Mouse (Mus musculus): Measurements from ENCODE around the gene Ube2d3.
"Not testable (repeated sequence)": the region's sequence is repeated elsewhere in the genome, so short reads cannot be mapped to it uniquely, and the experiment has no call there.

The Ube2d3 gene

DNA sequence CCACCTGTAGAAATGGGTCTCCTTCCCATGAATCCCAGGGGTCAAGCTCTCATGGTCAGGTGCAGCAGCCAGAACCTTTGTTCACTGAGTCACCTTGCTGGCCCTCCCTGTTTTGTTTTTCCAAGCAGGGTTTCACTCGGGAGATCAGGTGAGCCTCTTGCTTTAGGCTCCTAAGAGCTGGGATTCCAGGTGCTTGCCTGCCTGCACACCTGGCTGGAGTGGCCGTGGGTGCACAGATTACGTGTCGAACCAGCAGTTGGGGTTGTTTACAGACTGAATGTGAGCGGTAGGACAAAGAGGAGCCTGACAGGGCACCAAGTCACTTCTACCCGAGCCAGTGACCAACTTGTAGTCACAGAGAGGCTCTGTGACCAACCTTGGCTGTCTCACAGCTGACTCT, 53.2 kb downstream of the Ube2d3 start:
- DNase-seq (ENCODE audit: low read depth, low spot score) = no peak

DNA sequence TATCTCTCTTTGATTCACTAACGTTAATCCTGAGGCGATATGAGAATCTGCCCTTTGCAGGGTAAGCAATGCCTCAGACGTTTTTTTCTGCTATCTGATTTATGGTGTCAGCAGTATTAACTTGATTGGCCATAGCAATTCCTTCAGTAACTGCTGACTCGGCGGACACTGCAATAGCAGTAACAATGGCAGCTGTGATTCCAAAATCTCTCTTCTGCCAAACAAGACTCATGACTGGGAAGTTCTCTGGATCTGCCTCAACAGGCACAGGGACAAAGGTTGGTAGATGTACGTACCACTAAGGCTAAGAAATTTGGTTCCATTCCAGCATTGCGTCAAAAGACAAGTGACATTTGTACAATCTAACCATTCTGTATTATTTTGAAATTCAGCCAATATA, 55.4 kb downstream of the Ube2d3 start:
- not testable (repeated sequence) for DNase-seq (ENCODE audit: low read depth, low spot score)

DNA sequence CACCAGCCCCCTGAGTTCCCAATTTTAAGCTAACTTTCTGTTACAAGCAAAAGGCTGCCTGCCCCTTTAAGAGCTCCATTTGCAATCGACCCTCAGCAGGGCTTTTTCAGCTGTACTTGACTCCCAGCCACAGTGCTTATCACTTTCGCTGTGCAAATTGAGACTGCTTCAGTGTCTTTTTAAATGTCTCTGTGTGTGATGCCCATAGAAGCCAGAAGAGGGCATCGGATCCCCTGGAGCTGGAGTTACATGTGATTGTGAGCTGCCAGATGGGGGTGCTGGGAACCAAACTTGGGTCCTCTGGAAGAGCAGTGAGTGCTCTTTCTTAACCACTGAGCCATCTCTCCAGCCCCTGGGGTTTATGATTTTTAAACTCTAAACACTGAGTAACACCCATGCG, 60.0 kb downstream of the Ube2d3 start:
- not testable (repeated sequence) for DNase-seq (ENCODE audit: low read depth, low spot score)

- no peak for DNase-seq (ENCODE audit: low read depth, low spot score)
Measured at GRCm38 (mm10) chr3:135498891-135499290, 60.9 kb downstream of the Ube2d3 start.

GRCm38 (mm10) chr3:135503160-135503559, 65.2 kb downstream of the Ube2d3 start:
- no peak for DNase-seq (ENCODE audit: low read depth, low spot score)

DNA sequence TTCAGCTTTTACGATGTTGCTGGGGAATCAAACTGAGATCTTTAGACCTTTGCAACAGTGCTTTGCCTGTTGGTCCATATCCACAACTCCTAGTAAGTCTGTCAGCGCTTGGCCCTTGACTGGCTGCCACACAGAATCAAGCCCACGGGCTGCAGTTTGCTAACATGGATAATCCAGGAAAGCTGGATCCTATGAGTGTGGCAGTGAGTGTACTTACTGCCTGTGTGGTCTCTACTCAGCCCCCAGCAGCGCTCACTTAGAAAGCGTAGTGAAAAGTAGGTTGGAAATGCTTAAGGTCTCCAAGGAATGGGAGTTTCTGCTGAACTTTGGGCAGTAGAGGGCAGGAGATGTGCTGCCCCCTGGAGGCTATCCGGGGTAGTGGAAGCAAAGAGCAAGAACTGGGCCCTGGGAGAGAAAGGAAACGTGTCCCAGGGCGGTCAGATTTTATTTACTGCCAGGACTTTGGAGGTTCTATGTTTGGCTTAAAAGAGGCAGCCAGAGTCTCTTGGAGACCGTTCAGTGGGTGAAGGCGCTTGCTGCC, 67.5 kb downstream of the Ube2d3 start:
- DNase-seq (ENCODE audit: low read depth, low spot score) = no peak

GRCm38 (mm10) chr3:135505916-135506482, 68.0 kb downstream of the Ube2d3 start:
- DNase-seq (ENCODE audit: low read depth, low spot score) = no peak

DNA sequence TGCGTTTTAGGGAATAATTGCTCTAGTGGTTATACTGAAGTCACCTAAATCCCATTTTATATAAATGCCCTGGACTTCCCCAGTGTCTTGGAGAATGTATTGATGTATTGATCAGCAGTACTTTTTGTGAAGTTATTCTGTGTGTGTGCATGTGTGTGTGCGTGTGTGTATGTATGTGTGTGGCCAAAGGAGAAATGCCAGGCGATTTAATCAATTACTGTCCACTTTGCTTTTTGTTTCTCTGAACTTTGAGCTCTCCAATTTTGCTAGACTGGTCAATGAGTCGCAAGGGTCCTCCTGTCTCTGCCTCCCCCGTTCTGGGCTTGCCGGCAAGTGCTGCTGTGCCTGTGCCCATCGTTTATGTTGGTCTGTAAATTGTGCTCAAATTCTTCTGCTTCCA, 69.6 kb downstream of the Ube2d3 start:
- DNase-seq (ENCODE audit: low read depth, low spot score) = no peak

DNA sequence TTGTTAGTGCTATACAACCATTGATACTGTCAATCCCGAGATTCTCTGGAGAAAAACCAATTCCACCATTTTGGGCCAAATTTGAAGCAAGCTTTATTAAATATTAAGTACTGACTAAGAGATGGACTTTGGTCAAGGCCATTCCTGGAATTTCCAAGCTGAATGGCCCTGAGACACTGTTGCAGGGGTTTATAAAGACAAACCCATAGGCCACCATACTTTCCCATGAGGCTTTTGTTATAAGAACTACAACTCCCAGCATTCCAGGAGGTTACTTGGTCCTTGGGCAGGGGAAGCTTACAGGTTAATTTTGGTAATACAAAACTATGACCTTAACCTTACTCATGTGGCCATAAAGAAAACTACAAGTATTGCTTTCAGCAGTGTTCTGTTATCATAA, 70.2 kb downstream of the Ube2d3 start:
- DNase-seq (ENCODE audit: low read depth, low spot score) = no peak

- no peak for DNase-seq (ENCODE audit: low read depth, low spot score)
Measured at GRCm38 (mm10) chr3:135510372-135510771, 72.4 kb downstream of the Ube2d3 start.

GRCm38 (mm10) chr3:135511683-135512082, 73.7 kb downstream of the Ube2d3 start:
- no peak for DNase-seq (ENCODE audit: low read depth, low spot score)

GRCm38 (mm10) chr3:135513270-135513669, 75.3 kb downstream of the Ube2d3 start:
- no peak for DNase-seq (ENCODE audit: low read depth, low spot score)

DNA sequence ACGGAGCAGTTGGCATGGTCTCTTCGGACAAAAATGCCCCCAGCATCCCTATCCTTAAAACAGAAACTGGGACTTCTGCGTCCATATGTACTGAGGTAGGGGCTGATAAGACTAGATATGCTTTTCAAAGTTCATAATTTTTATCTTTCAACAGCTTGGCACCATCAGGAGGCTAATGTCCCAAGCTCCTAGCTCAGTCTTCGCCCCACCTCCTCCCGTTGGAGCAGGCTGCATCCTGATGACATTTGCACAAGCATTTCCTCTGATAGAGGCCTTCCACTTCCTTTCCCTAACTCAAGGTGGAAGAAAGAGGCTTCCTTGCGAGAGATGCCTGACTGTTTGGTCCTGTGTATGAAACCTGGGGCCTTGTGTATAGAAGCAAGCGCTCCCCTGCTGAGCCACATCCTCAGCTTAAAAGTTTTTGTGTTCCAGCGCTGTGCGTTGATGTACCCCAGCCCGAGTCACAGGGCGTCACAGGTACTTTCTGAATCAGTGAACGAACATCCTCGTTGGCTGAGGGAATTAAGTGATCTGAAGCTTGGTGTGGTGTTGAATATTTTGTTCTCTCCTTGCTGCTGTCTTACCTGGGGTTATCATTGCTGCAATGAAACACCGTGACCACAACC, 76.0 kb downstream of the Ube2d3 start:
- DNase-seq (ENCODE audit: low read depth, low spot score) = no peak

DNA sequence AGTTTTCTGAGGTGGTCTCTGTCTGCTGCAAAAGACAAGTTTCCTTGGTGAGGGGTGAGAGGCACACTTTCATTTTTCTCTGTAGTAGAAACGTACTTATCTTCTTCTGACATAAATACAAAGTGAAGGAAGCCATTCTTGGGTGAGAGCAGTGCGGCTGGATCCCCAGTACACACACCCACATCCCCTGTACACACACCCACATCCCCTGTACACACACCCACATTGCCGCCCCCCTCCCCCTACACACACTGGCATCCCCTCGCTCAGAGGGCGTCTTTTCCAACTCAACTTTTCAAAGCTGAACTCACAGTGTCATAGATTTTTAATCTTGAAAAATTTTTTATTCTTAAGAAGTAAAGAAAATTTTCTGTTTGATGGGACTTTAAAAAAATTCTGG, 77.3 kb downstream of the Ube2d3 start:
- no peak for DNase-seq (ENCODE audit: low read depth, low spot score)

DNA sequence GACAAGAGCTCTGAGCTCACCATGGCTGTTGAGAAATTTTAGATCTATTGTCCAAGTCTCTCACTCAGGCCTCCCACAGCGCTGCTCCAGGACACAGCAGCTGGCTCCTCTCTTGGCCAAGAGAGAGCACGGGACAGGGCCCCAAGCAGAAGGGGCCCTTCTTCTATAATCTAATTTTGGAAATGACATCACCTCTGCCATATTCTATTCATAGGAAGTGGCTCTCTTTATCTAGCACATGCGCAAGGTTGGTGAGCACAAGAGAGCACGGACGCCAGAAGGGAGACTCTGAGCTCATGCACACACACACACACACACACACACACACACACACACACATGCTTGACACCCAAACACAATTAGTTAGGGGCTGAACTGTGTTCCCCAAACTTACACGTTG, 78.9 kb downstream of the Ube2d3 start:
- no peak for DNase-seq (ENCODE audit: low read depth, low spot score)
